Mouse (Mus musculus) liver, adult (tissue): Measurements from ENCODE around the gene Sult1a1.

Source experiments
- GATA4 ChIP-seq: IDR thresholded peaks from 2 replicates; pipeline ENCODE4 v1.6.1; 2014; ENCODE audit warnings: mild to moderate bottlenecking, low read length; ENCODE audit not compliant: insufficient replicate concordance

The Sult1a1 gene

DNA sequence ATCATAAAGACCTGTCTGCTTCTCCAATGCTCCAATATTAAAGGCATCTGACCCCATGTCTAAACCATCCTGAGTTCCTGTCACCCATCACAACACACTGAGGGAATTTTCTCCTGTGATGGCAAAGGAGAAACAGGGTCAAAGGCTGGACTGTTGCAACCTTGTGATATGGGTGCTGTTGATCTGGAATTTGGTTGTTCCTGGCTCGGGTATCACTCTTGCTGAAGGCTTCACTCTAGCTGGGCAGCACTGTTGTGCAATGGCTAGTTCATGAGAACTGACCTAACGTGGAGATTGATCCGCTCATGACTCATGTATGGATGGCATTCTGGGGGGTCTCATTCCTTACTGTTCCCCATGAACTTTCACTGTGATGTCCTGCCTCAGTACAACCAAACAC, 12.8 kb upstream of the Sult1a1 start:
- no peak for TF ChIP-seq GATA4

DNA sequence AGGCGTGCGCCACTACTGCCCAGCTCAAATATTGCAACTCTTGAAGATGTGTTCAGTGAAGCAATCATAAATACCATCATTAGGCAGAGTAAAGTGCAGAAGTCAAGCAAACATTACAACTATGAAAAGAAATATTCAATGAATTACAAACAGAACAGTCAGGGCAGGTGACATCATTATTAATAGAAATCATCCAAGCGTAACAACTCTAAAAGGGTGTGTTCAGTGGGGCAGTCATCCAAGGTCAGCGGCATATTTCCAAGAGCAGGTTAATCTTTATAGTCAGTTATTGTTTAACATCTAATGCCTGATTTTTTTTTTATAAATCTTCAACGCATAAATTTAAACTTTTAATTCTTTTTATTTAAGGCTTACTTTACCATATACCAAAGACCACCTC, 5.0 kb upstream of the Sult1a1 start:
- no peak for TF ChIP-seq GATA4

DNA sequence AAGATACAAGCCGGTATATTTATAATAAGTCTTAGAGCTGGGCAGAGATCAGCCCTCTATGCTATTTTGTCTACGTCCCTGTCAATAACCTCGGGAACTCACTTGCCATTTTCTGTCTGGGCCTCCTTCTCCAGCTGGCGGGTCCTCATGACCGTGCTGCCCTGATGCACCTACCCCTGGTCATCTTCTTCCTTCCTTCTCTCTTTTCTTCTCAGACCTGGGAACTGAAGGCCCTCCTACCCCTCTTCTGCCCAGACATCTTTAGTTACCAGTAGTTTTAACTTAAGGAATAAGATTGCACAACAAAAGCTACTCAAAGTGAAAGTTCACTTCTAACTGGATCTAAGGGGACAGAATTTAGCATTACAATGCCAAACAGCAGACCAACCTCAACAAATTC, 3.5 kb upstream of the Sult1a1 start:
- no peak for TF ChIP-seq GATA4

DNA sequence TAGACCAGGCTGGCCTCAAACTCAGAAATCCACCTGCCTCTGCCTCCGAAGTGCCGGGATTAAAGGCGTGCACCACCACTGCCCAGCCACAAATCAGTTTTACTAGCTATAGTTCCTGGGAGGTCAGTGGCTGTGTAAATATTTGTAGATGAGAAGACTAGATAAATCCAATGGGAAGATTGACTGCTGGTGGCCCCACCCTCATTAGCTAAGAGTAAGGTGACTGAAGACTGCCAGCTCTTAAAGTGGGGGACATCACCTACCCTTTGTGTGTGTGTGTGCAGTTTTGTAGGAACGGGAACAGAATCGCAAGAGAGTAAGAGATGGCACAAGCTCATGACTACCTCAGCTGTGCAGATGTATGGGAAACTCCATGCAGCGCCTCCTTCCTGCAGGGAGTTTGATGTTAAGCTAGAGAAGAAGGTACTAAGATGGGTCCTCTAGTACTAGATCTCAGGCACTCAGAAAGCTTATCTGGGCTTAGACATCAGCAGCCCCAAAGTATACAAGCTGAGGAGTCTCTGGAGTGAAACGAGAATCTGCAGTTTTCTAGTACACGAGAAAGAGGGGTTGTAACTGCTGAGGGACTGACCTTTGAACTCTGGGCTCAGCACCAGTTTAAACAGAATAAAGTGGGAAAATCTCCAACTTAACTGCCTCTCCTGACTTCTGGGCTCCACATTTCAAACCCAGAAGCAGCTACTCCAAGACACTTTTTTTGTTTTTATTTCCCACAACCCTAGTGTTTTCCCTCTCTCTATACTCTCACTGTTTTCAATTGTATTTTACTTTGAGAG, 2.5 kb upstream of the Sult1a1 start:
- peak; percentile 85; the same call in 1 of the 2 replicates for TF ChIP-seq GATA4

DNA sequence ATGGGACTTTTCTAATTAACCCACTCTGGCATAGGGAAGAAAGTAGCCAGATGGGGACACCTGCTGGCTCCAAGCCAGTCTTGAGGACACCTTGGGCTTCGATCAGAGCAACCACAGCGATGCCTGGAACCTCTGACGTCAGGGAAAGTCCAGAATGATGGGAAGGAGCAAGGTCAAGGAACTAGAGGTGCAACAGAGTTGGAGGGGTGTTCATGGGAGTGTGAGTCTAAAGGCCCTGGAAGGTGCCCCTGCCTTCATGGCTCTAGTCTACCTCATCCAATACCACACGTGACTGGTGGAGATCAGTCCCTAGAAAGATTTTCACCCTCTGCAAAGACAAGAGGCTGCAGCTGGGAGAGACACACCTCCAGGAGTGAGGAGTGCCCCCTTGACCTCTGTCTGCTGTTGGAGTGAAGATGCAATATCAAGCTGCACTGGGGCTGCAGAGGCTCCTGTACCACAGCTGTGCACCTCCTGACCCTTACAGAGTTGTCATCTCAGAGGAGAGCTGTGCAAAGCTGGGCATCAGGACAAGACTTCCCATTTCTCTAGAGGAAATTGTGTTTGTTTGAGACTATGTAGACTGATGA, 494 bp upstream of the Sult1a1 start:
- no peak for TF ChIP-seq GATA4

GRCm38 (mm10) chr7:126675104-126675503, 1.1 kb downstream of the Sult1a1 start:
- no peak for TF ChIP-seq GATA4

DNA sequence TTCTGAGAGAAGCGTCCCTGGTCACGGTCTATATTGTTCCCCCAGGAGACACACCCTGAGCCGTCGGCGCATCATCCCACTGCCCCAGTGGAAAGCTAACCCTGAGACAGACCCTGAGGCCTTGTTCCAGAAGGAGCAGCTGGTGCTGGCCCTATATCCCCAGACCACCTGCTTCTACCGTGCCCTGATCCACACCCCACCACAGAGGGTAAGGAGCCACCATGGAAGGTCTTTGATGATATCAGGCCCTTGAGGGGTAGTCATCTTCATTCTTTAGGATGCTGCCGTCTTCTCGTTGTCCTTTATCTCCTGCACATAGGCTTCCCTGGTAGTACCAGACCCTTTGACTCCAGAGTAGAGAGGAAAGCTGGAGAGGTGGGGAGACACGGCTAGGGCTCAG, 4.1 kb downstream of the Sult1a1 start:
- no peak for TF ChIP-seq GATA4

DNA sequence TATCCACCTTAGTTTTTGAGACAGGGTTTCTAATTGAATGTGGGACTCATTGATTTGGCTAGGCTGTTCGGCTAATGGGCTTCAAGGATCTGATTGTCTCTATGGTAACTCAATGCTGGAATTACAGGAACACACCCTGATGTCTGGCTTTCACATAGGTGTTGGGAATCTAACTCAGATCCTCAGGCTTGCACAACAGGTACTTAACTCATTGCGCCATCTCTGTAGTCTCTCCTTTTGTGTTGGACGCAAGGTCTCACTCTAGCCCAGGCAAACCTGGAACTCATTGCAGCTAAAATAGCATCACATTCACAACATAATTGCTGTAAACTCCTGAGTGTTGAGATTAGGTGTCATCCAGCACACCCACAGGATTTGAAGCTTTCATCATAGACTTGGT, 6.1 kb downstream of the Sult1a1 start:
- TF ChIP-seq GATA4: no peak

DNA sequence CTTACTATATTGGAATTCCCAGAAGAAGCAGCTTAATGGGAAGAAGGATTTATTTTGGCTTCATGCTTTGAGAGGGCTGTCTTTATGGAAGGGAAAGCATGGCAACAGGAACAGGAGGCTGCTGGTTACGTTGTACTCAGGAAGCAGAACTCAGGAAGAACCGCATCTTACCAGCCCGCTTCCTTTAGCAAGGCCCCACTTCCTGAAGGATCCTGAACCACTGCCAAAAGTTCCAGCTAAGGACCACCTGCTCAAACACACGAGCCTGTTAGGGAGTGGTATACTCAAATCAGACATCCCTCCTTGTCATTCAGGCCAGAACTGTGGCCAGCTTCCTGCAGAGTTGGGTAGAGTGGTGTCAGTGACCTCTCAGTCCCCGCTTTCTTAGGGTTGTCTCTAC, 7.8 kb downstream of the Sult1a1 start:
- no peak for TF ChIP-seq GATA4

DNA sequence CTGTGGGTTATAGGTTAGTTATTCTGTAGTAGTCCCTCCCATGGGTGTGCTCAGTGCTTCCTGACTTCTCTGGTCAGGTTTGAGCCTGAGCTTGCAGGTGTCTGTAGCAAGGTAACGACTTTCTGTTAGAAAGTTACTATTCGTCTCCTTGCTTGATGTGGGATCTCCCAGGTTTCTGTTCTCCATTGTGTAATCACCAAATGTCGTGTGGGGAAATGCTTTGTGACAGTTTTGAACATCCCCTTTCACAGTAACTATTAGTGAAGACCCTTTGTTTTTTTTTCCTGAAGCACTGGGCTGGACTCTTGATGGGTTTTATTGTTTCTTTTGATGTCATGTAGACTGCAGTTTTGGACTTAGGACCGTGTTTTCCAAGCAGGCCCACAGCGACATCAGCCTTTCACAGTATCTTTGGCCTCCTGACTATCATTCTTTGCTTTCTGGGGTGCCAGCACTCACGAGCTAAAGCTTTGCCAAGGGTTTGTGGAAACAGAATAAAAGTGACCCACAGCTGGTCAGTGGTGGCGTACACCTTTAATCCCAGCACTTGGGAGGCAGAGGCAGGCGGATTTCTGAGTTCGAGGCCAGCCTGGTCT, 8.6 kb downstream of the Sult1a1 start:
- TF ChIP-seq GATA4: no peak; the same call in 1 of the 2 replicates

DNA sequence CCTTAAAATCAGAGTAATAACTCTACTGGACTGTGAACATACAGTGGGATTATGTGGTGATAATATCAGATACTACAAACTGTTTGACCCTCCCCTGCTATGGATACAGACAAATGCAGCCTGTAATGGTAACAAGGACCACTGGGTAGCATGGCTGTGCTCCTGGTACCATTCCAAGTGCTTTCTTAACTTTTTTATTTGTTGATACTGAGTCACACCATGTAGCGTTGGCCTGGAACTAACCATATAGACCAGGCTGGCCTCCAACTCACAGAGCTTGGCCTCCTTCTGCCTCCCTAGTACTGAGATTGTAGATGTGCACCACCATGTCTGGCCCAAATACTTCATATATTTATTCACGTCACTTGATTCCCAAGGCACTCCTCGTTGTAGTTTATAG, 11.0 kb downstream of the Sult1a1 start:
- no peak for TF ChIP-seq GATA4

GRCm38 (mm10) chr7:126663646-126664045, 12.6 kb downstream of the Sult1a1 start:
- no peak for TF ChIP-seq GATA4

DNA sequence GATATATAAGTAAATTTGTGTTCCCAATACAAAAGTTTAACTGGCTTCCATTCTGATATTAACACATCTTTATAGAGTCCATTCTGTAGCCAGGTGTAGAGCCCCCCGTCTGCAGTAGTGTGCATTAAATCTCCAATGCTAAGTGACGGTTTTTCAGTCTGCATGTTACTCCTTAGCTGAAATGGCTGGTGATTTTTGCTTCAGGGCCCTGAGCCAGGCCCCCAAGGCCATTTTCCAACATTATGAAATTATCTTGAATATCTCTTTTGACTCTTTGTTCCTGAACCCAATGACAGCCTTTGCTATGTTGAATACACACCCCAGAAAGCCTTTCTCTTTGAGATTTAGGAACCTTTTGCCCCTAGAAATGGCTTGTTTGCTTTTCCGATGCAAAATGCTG, 16.5 kb downstream of the Sult1a1 start:
- TF ChIP-seq GATA4: no peak

DNA sequence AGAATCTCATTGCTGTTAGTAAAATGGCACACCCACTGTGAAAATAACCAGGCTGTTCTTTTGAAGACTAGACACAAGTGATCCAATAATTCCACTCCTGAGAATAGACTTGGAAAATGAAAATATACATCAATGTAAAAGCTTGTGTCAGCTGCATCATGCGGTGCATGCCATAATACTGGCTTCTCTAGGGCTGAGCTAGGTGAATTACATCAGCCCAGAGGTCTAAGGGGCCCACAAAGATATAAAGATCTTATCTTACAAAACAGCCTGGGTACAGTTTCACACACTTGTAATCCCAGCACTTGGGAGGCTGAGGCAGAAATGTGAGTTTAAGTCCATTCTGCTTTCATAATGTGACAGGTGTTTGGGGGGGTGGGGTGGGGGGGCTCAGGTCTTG, 18.7 kb downstream of the Sult1a1 start:
- TF ChIP-seq GATA4: no peak

DNA sequence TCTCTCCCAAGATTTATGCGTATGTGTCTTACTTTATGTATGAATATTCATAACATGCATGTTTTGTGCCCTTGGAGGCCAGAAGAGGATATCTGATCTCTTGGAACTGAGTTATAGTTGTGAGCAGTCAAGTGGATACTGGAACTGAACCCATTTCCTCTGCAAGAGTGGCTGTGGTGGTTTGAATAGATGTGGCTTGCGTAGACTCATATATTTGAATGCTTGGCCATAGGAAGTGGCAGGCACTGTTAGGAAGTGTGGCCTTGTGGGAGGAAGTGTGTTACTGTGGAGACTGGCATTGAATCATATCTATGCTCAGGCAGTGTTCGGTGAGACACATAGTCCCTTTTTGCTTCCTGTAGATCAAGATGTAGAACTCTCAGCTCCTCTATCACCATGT, 20.5 kb downstream of the Sult1a1 start:
- TF ChIP-seq GATA4: no peak

DNA sequence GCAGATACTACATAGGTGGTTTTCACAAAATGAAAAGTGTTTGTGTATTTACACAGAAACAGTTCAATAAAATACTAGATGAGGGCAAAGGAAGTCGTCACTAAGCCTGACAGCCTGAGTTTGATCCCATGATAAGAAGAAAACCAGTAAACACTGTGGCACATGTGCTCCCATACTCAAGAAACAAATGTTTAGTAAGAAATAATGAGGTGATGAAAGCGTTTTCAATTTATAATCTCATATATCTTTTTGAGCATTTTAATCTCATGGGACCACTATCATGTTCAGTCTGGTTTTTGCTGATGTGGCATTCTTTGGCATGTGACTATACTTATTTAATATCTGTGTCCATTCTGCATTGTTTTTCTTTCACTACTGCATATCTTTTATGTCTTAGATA, 22.2 kb downstream of the Sult1a1 start:
- TF ChIP-seq GATA4: no peak
